Mouse (Mus musculus): Measurements from ENCODE around the gene Cntrl.

The Cntrl gene

GRCm38 (mm10) chr2:35131991-35132661 is 22.8 kb downstream of the Cntrl start:
- peak; percentile 98 for DNase-seq

- DNase-seq, result no peak
Measured at GRCm38 (mm10) chr2:35132662-35133055, 23.4 kb downstream of the Cntrl start.

DNA sequence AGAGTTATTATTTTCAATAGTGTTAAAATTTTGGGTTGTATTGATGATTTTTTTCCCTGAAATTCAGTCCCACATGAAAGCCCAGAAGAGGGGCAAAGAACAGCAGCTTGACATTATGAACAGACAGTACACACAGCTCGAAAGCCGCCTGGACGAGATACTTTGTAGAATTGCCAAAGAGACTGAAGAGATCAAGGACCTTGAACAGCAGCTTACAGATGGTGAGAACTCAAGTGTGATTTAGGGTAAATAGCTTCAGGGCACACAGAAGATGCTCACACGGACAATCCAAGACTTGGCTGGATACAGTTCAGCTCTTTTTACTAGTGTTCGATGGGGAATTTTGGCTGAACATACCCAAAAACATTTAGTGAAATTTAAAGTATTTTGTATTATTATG is 24.6 kb downstream of the Cntrl start:
- no peak for DNase-seq

GRCm38 (mm10) chr2:35138576-35138975 is 29.3 kb downstream of the Cntrl start:
- DNase-seq, result no peak

DNA sequence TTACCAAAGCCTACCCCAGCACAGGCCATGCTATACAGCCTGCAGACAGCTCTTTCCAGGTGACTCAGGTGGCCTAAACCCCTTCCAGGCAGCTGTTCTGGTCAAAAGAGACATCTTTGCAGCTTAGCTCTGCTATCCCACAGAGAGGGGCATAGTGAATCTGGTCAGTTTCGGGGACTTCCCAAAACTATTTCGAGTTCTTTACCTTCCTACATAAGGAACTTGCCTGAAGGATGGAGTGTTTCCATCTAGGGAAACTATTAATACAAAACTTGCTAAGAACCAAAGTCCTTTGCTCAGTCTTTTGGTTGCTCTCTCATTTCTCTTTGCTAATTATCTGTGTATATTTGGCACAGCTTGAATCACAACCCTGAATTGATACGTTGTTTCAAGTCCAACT is 32.4 kb downstream of the Cntrl start:
- no peak for DNase-seq

DNA sequence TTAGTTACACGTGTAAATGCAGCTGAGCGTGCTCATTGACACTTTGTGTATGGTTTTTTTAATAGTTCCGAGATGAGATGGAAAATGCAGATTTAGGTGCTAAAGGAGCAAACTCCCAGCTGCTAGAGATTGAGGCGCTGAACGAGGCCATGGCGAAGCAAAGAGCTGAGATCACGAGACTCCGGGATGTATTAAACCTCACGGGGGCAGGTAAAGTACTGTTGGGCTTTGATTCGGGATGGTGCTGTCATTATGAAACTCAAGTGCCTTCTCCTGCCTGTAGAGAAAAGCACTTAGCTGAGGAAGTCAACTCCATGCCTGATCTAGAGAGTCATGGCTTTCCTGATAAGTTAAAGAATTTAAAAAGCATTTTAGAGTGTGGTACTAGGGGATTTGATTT is 39.5 kb downstream of the Cntrl start:
- DNase-seq, result no peak

- no peak for DNase-seq
Measured at GRCm38 (mm10) chr2:35151303-35151882, 42.1 kb downstream of the Cntrl start.

DNA sequence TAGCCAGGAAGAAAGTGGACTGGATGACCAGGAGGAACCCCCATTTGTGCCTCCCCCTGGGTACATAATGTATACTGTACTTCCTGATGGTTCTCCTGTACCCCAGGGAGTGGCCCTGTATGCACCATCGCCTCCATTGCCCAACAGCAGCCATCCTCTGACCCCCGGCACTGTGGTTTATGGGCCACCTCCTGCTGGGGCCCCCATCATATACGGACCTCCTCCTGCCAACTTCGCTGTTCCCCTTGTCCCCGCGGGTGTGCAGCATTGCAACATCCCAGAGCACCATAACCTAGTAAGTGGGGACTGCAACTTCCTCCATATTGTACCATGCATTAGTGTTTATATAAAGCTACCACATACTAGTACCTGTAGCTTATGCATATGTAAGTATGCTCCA is 43.9 kb downstream of the Cntrl start:
- DNase-seq, result no peak

DNA sequence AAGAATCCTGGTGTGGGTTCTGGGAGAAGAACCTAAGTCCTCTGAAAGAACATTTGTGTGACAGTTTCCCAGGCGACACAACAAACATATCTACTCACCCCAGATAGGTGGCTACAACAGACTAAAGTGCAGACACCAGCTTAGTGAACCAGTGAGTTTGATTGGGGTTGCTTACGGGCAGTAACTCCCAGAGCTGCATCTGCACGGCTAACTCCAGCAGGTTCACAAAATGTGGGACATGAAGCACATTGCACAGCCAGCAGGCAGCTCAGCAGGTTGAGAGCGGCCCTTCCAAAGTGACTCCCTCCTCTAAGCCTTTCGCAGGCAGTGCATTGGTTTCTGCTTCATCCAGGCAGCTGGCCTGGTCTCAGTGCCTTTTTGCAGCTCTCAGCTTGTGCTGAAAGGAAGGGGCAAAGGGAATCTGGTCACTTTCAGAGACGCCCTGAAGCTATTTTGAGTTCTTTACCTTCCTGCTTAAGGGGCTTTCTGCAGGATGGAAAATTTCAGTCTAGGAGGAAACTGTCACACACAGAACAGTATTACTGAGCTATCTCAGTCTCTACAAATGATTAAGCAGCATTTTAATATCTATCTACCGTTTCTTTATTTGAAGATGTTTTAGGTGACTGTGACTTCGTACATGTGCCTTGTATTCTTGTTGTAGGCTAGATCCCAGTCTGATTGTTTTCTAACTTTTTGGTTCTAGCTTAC is 44.7 kb downstream of the Cntrl start:
- DNase-seq, result no peak

DNA sequence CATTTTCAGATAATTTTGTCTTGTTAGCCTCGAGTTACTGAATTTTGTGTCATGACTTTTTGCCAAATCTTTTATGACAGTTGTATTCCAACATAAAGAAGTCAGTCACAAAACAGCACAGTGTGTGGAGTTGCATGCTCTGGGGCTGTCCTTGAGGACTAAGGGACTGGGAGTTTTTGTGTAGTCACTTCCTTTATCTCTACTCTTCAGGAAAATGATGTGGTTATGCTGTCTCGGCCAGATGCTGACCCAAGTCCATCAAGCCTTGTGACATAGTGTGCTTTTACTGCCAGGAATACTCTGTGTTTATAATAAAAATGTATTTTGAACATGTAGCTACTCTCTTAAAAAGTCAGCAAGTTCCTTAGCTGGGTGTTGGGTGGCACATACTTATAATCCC is 47.7 kb downstream of the Cntrl start:
- DNase-seq, result no peak

GRCm38 (mm10) chr2:35157836-35158235 is 48.5 kb downstream of the Cntrl start:
- DNase-seq, result no peak

DNA sequence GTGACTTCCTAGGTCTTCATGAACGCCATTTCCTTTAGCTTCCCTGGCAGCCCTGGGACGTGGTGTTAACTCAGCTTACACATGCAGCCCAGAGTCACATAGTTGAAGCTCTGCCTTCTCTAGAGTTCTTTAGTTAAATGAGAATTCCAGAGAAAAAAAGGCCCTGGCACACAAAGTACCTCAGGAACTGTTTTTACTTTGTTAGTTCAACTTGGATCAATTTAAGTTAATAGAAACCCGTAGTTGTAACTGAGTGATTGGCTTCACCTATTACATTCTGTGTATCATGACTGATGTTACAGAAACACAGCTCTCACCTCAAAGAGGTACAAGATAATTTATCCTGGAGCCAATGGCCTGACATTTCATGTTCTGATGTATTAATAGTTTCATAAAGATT is 49.1 kb downstream of the Cntrl start:
- no peak for DNase-seq

GRCm38 (mm10) chr2:35160206-35160605 is 50.9 kb downstream of the Cntrl start:
- DNase-seq, result peak; percentile 30

DNA sequence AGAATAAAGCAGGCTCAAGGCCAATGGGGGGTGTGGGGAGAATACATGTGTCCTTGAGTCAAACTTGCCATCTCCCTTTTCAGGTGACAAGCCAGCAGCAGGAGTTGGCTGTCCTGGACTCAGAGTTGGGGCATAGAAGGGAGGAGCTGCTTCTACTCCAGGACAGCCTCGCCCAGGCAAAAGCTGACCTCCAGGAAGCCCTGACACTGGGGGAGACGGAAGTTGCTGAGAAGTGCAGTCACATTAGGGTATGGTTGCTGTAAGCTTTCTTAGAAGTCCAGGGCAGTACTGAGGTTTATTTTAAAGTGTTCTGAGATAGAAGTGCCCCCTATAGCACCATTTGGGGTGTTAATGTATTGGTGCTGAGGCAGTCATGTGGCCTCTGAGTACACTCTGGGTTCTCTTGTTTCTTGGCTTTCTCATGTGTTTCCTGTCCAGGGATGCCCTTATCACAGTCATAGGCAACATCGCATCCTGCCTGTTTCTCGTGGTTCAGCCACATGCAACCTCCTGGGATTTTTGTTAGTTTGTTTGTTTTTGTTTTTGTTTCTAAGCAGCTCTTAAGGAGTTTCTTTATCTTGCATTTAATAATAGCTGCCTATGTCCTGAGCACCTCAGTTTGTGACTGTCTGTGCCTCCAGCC is 52.7 kb downstream of the Cntrl start:
- DNase-seq, result no peak

DNA sequence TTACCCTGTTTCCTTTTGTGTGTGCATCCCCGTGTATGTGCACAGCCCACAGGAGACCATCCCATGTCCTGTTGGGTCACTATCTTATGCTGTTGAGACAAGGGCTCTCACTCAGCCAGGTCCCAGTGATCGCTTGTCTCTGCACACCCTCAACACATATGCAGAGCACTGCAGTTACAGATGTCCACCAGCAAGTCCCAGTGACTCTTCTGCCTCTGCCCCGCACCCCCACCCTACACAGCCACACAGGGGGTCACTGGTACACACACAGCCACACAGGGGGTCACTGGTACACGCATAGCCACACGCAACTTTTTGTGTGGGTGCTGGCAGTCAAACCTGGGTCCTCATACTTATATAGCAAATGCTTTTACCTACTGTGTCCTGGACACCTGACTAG is 54.1 kb downstream of the Cntrl start:
- no peak for DNase-seq

DNA sequence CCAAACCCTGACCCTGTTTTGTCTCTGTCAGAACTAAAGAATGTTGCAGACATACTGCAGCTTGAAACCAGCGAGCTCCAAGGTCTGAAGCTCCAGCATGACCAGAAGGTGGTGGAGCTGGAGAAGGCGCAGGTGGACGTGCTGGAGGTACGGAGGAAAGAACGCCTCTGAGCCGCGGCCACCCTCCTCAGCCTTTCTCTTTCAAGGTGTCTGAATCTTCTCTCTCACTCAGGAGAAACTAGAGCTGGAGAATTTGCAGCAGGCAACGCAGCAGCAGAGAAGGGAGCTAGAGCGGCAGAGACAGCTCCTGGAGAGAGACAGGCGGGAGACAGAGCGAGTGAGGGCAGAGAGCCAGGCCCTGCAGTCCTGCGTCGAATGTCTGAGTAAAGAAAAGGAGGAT is 56.1 kb downstream of the Cntrl start:
- no peak for DNase-seq

- no peak for DNase-seq
Measured at GRCm38 (mm10) chr2:35166816-35167215, 57.5 kb downstream of the Cntrl start.

DNA sequence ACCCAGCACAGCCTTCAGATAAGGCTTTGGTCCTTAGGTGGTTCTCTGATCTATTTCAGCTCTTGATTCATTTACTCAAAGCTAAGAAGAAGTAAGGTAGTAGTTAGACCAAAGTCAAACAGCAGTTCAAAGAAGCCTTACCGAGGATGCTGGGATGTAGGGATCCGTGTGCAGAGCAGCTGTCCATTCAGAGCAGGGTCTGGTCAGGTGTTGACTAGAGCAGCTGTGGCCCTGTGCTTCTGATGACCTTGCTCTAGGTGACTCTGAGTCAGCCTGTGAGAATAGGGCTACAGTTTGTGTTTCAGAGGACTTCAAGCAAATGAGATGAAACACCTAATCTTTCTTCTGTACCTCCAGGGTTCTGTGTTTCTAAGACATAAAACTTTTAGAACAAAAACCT is 60.2 kb downstream of the Cntrl start:
- no peak for DNase-seq

- peak; percentile 84 for DNase-seq
Measured at GRCm38 (mm10) chr2:35171341-35171861, 62.1 kb downstream of the Cntrl start.

GRCm38 (mm10) chr2:35172246-35172645 is 63.0 kb downstream of the Cntrl start:
- DNase-seq, result no peak

- no peak for DNase-seq
Measured at GRCm38 (mm10) chr2:35173666-35174065, 64.4 kb downstream of the Cntrl start.

- peak; percentile 37 for DNase-seq
Measured at GRCm38 (mm10) chr2:35174100-35174499, 64.8 kb downstream of the Cntrl start.

DNA sequence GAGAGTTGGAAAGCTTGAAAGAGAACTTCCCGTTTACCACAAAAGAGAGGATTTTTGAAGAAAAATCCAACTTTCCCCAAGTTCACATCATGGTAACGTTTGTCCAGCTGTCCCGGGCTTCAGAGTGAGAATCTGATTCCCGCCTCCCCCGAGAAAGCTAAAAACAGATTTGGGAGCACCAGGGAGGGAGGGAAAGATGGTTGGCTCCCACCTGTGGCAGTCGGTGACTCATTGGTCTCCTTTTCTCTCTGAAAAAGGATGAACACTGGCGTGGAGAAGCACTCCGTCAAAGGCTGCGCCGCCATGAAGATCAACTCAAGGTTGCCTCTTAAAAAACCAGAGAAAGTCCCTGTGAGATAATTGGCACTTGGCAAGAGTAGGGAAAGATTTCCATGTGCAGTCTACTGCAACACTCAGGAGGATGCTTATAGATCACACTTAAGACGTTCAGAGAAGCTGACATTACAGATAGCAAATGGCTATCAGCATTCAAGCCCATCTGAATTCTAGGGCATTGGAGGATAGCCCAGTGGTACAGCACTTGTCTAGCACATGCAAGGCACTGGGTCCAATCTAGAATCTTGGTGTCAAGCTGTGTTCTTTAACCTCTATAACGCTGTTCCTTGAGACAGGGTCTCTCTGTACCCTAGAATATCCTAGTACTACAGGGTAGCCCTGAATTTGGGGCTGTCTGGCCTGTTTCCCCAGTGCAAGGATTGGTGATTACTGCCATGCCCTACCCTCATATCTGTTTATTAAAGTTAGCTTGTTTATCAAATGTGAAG is 66.2 kb downstream of the Cntrl start:
- DNase-seq, result no peak

Measured in kidney, postnatal 14 days (tissue).